Mouse (Mus musculus) duodenum, adult 2 months (tissue): ENCODE results near the gene 1700019D03Rik. TPM values are rescaled to one million over a fixed set of nuclear protein-coding genes. Genes with fewer than 3 reads are reported as not detected.

ENCODE experiments used
- polyA plus RNA-seq: library from polyadenylated mRNA; depleted of rRNA; stranded (reverse); fragments of >200 nt; gene quantifications from 2 replicates; pipeline ENCODE4 v1.2.3, GENCODE M21; 2012; ENCODE audit warnings: low replicate concordance; rRNA removed

1700019D03Rik gene
- 0.47 and 1.0 TPM in 2 replicates for polyA plus RNA-seq

DNA sequence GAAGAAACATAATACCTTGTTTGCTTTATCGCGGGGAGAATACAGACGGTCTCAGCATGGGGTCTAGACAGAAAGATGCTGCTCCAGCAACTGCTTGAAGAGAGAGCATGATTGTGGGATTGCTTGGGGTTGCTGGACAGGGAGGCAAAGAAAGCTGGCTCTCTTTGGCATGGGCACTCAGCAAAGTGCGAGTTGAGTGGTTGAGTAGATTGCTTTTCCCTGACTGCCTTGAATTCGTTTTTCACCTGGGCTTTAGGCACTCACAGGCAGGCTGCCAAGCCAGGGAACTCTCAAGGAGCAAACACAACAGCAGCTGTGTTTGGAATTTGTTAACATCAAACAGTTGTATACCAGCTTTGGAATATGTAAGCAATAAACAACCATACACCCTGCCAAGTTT lies at the start of gene 1700019D03Rik:
Gene 1700019D03Rik, minus strand, starts transcription at position 101 of the 400 bp plus-strand sequence.

DNA sequence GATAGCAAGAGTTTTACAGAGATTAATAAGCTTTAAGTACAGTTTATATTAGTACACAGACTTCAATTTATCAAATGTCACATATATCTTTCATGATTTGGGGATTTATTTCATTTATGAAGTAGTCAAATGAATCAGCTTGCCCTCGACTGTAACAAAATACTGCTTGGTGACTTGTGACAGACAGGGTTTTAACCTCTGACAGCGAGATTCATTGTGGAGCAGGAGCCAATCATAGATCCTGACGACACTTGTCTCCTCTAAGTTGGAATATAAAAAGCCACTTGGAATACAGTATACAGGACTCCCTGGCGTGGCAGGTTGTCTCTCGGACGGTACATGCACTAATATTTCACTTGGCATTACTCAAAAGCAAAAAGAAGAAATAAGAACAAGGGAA lies 41.4 kb upstream of the 1700019D03Rik start, which contains the start of gene Mstn:
Gene Mstn, plus strand, starts transcription at position 301 of the 400 bp plus-strand sequence.

Other genes with a start within 250 kb of the 1700019D03Rik start
- 3.7 and 4.0 TPM in 2 replicates for gene Inpp1, start 202.5 kb downstream of the 1700019D03Rik start, polyA plus RNA-seq
- gene Hibch, start 175.2 kb downstream of the 1700019D03Rik start, polyA plus RNA-seq = 8.4 and 11.5 TPM in 2 replicates
- 0.09 TPM in 1 of 2 replicates, not detected in the other for gene Mstn, start 41.5 kb upstream of the 1700019D03Rik start, polyA plus RNA-seq
- gene 1700019A02Rik, start 167.5 kb upstream of the 1700019D03Rik start, polyA plus RNA-seq = not detected in 2 replicates